In genomic region chr17:45945005-45945404, GRCm38 (mm10) we compare ENCODE assay signal across 19 mouse cellular contexts.
DNase-seq lines count a peak whose midpoint lies in the region; ATAC-seq and TF ChIP-seq lines count a peak whose summit lies in the region.
"Had no signal": no experiment of that assay in that cellular context is flagged by ENCODE, and none has a peak within 500 bp of the region (broad histone marks: within the 10 kb centered on the region; RNA-seq: fewer than 3 reads in every experiment).

No protein-coding gene starts in this region.

- no peak overlapping the region for H3K9ac ChIP-seq in intestine, embryonic 16.5 days (ENCODE audit: low read depth, low read length)
- H3K9ac ChIP-seq in intestine, postnatal 0 days (ENCODE audit: low read depth, low read length) = no peak overlapping the region
- H3K9ac ChIP-seq in kidney, embryonic 14.5 days (ENCODE audit: low read depth, low read length) = no peak overlapping the region
- H3K9ac ChIP-seq: limb, embryonic 13.5 days; lung, embryonic 15.5 days; midbrain, embryonic 15.5 days; neural tube, embryonic 12.5 days had no signal

- peaks cover 3% of the 10 kb centered on the region; the same call in 1 of the 2 replicates for H3K4me1 ChIP-seq in intestine, embryonic 16.5 days (ENCODE audit: control insufficient read depth, insufficient read depth, low read length)
- no peaks in the 10 kb centered on the region for H3K4me1 ChIP-seq in intestine, postnatal 0 days (replicated peaks; ENCODE audit: control insufficient read depth, insufficient read depth, low read length)
- peaks cover 8% of the 10 kb centered on the region for H3K4me1 ChIP-seq in kidney, embryonic 14.5 days (ENCODE audit: control insufficient read depth, insufficient read depth, low read length)
- H3K4me1 ChIP-seq: midbrain, embryonic 15.5 days; neural tube, embryonic 12.5 days had no signal

- no peaks in the 10 kb centered on the region for H3K27me3 ChIP-seq in intestine, embryonic 16.5 days (replicated peaks; ENCODE audit: control insufficient read depth, insufficient read depth, low read length)
- H3K27me3 ChIP-seq in intestine, postnatal 0 days (replicated peaks; ENCODE audit: control insufficient read depth, insufficient read depth, low read length) = no peaks in the 10 kb centered on the region
- no peaks in the 10 kb centered on the region for H3K27me3 ChIP-seq in kidney, embryonic 14.5 days (ENCODE audit: control insufficient read depth, insufficient read depth, low read length)
- H3K27me3 ChIP-seq: limb, embryonic 13.5 days; lung, embryonic 15.5 days; midbrain, embryonic 15.5 days; neural tube, embryonic 12.5 days had no signal

- peak; percentile 64 to 66 for DNase-seq in lung, adult 18-20 months
- DNase-seq in MN1 (ENCODE audit: low spot score) = no peak
- DNase-seq in c-Kit-positive CD71-positive TER-119-positive erythroid progenitor cells, embryonic 14.5 days (ENCODE audit: low spot score) = no peak
- no peak for DNase-seq in thymus, postnatal 4 days
- DNase-seq in gastrocnemius, postnatal 14 days = no peak
- DNase-seq: cerebellum, adult 8-10 months; embryo, embryonic 11 days; heart, adult 2 months; heart, postnatal 4 days; right cerebral cortex, adult 18-20 months; thymus, adult 2 months had no signal

- no peaks in the 10 kb centered on the region for H3K9me3 ChIP-seq in intestine, embryonic 16.5 days (ENCODE audit: control insufficient read depth, low read length)
- no peaks in the 10 kb centered on the region for H3K9me3 ChIP-seq in intestine, postnatal 0 days (ENCODE audit: control insufficient read depth)
- H3K9me3 ChIP-seq in kidney, embryonic 14.5 days (ENCODE audit: control insufficient read depth, low read length) = no peaks in the 10 kb centered on the region
- H3K9me3 ChIP-seq: limb, embryonic 13.5 days; lung, embryonic 15.5 days; midbrain, embryonic 15.5 days; neural tube, embryonic 12.5 days had no signal

- TF ChIP-seq CTCF in intestine, postnatal 0 days (IDR thresholded peaks at IDR 0.05; ENCODE audit: low read depth) = no peak

- WGBS in intestine, embryonic 16.5 days = 68% methylated on average over 3 of the region's 3 CpGs
- WGBS in intestine, postnatal 0 days = 61% methylated on average over 3 of the region's 3 CpGs
- WGBS in kidney, embryonic 14.5 days = 63% methylated on average over 3 of the region's 3 CpGs

- H3K4me2 ChIP-seq in intestine, embryonic 16.5 days (ENCODE audit: low read depth, low read length) = no peak overlapping the region
- no peak overlapping the region for H3K4me2 ChIP-seq in intestine, postnatal 0 days (replicated peaks; ENCODE audit: low read depth)
- H3K4me2 ChIP-seq in kidney, embryonic 14.5 days (replicated peaks; ENCODE audit: low read depth, low read length) = no peak overlapping the region
- H3K4me2 ChIP-seq: limb, embryonic 13.5 days; lung, embryonic 15.5 days; midbrain, embryonic 15.5 days; neural tube, embryonic 12.5 days had no signal

- H3K4me3 ChIP-seq in intestine, embryonic 16.5 days (ENCODE audit: low read length) = no peak overlapping the region
- no peak overlapping the region for H3K4me3 ChIP-seq in intestine, postnatal 0 days (ENCODE audit: low read depth, low read length)
- H3K4me3 ChIP-seq in kidney, embryonic 14.5 days (ENCODE audit: low read length) = no peak overlapping the region
- H3K4me3 ChIP-seq: heart, adult 2 months; limb, embryonic 13.5 days; lung, embryonic 15.5 days; midbrain, embryonic 15.5 days; neural tube, embryonic 12.5 days had no signal

- intact Hi-C loops in gastrocnemius, postnatal 14 days (cut with DNase I; ENCODE audit: low total_unique reads) = no loop called here

- H3K36me3 ChIP-seq in intestine, embryonic 16.5 days (ENCODE audit: control insufficient read depth, insufficient read depth, low read length) = no peaks in the 10 kb centered on the region
- H3K36me3 ChIP-seq in intestine, postnatal 0 days (ENCODE audit: control insufficient read depth, insufficient read depth) = no peaks in the 10 kb centered on the region
- H3K36me3 ChIP-seq in kidney, embryonic 14.5 days (ENCODE audit: control insufficient read depth, insufficient read depth, low read length) = no peaks in the 10 kb centered on the region
- H3K36me3 ChIP-seq: limb, embryonic 13.5 days; lung, embryonic 15.5 days; midbrain, embryonic 15.5 days; neural tube, embryonic 12.5 days had no signal

- no peak overlapping the region for H3K27ac ChIP-seq in intestine, embryonic 16.5 days (ENCODE audit: low read length)
- H3K27ac ChIP-seq in intestine, postnatal 0 days (ENCODE audit: low read depth, low read length) = no peak overlapping the region
- H3K27ac ChIP-seq in kidney, embryonic 14.5 days (ENCODE audit: low read depth, low read length) = no peak overlapping the region
- H3K27ac ChIP-seq: heart, adult 2 months; lung, embryonic 15.5 days; midbrain, embryonic 15.5 days; neural tube, embryonic 12.5 days had no signal

- 0 out of 2 replicates have a peak, but pooled peaks have one; percentile 16 for ATAC-seq in intestine, embryonic 16.5 days
- no peak for ATAC-seq in intestine, postnatal 0 days
- ATAC-seq in kidney, embryonic 14.5 days (ENCODE audit: low FRiP score, low TSS enrichment) = peak; percentile 75; the same call in 1 of the 2 replicates
- ATAC-seq: CD4-positive, CD25-positive, alpha-beta regulatory T cell, adult 4 months; midbrain, embryonic 15.5 days had no signal

Comparison
In these comparisons a context has a peak if more than half of its experiments do, and no peak if none do; other contexts are left out.
1. DNase-seq: peak in lung, adult 18-20 months (2 of 2); none in MN1 (single experiment), c-Kit-positive CD71-positive TER-119-positive erythroid progenitor cells, embryonic 14.5 days (single experiment), thymus, postnatal 4 days (single experiment) and gastrocnemius, postnatal 14 days (single experiment).